Mouse (Mus musculus) neutrophil, adult 65 days (primary cell): ENCODE data around the gene Prickle4. TPM values are rescaled to one million over a fixed set of nuclear protein-coding genes. Genes with fewer than 3 reads are reported as not detected.

Experiments
- total RNA-seq: library from RNA; stranded (reverse); gene quantifications from 2 replicates; pipeline ENCODE4 v1.2.4, GENCODE M21; 2023

Prickle4 gene
- not detected in 2 replicates for total RNA-seq

GRCm38 (mm10) chr17:47694503-47695336, at the start of gene Prickle4:
TSS of gene Prickle4 (minus strand) at chr17:47694736.

GRCm38 (mm10) chr17:47736856-47737255, 42.3 kb upstream of the Prickle4 start, which contains the start of gene Tfeb:
TSS of gene Tfeb (plus strand) at chr17:47737030.

DNA sequence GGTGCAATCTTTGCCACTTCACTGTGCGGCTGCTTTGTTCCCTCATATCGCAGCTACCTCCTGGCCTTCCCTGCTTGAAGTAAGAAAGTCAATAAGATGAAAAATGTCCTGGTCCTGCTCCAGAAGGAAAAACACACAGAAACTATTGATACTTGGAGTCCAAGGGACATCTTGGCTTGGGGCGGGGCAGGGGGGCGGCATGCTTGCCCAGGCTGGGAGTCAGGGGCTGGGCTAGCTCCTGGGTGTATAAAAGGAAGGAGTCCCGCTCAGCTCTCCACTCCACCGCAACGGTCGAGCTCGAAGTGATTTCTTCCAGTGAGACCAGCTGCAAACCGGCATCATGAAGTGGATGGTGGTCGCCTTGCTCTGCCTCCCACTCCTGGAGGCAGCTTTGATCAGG, 32.0 kb upstream of the Prickle4 start, which contains the start of gene Pgc:
Gene Pgc, plus strand, starts transcription at position 277 of the 400 bp plus-strand sequence.

DNA sequence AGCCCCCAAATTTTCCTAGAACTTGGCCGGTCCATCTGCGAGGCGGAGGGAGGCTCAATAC, 264 bp downstream of the Prickle4 start, which contains the start of gene Gm21981:
Gene Gm21981, minus strand, starts transcription at position 14 of the 61 bp plus-strand sequence.

DNA sequence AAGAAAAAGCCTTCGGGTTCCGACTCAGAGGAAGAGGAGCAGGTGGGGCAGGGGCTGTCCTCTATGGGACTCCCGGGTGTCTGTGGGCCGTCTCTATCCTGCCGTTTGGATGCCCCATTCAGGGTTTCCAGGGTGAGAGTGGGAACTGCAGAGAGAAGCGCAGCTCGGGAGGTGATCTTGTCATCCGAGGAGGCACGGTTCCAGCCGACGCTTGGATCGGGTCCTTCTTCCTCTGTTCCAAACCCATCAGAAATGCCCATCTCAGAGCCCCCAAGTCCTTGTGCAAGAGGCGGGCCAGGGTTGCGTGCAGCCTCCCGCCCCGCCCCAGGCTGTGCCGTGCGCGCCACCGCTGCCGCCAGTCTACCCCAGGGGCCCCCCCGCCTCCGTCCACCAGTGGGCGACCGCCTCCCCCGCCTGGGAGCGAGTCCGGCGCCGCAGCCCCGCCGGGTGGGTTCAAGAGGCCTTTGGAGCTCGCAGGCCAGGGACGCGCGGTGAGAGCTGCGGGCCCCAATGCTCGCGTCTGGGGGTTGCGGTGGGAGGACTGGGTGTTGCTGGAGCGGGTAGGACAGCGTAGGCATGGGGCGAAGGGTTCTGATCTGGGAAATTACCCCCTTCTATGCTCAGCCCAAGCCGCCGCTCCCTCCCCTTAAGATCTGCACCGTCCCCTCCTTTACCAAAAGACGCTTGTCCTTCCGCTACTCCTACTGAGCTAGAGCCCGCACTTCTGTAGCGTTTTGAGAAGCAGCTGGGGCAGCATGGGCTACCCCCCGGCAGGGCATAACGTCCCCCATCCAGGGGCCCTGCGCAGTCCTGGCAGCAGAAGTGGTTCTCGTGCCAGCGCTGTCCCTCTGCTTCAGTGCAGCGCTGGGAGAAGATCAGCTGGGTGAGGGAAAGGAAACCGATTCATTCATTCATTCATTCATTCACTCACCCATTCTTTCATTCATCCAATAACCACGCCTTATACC, 5.6 kb downstream of the Prickle4 start, which contains the start of gene Frs3:
Gene Frs3, plus strand, starts transcription at position 423 of the 968 bp plus-strand sequence.

DNA sequence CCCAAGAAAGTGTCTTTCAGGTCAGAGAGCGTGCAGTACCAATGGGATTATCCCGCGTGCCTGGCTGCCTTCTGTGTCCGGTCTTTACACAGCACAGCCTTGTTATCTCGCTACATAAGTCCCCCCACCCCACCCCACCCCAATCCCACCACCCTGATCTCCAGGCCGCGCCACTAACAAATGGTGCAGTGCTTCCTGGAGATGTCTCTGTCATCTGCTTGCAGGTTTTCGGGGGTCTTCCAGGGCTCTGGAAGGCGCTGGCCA, 6.3 kb downstream of the Prickle4 start, which contains the start of gene Tomm6:
Gene Tomm6, minus strand, starts transcription at position 43 of the 264 bp plus-strand sequence.

Other genes starting within 250 kb of the Prickle4 start
- gene Taf8, start 192.4 kb downstream of the Prickle4 start, total RNA-seq, result 38.8 and 61.1 TPM in 2 replicates
- 431 and 513 TPM in 2 replicates for gene Ccnd3, start 189.7 kb downstream of the Prickle4 start, total RNA-seq
- gene Bysl, start 83.2 kb downstream of the Prickle4 start, total RNA-seq, result 7.3 and 8.3 TPM in 2 replicates
- gene Med20, start 83.2 kb downstream of the Prickle4 start, total RNA-seq, result 70.7 and 108 TPM in 2 replicates
- gene Gm20517, start 83.1 kb downstream of the Prickle4 start, total RNA-seq, result 13.1 and 28.9 TPM in 2 replicates
- 8.6 and 19.5 TPM in 2 replicates for gene Usp49, start 64.0 kb downstream of the Prickle4 start, total RNA-seq
- gene Tomm6, start 6.3 kb downstream of the Prickle4 start, total RNA-seq, result 136 and 149 TPM in 2 replicates
- gene Frs3, start 5.7 kb downstream of the Prickle4 start, total RNA-seq, result 0.79 TPM in 1 of 2 replicates, not detected in the other
- 0.41 TPM in 1 of 2 replicates, not detected in the other for gene Gm21981, start 281 bp downstream of the Prickle4 start, total RNA-seq
- not detected in 2 replicates for gene Pgc, start 32.1 kb upstream of the Prickle4 start, total RNA-seq
- 87.1 and 123 TPM in 2 replicates for gene Tfeb, start 42.3 kb upstream of the Prickle4 start, total RNA-seq
- gene Mdfi, start 140.0 kb upstream of the Prickle4 start, total RNA-seq, result not detected in 2 replicates
- gene Foxp4, start 229.9 kb upstream of the Prickle4 start, total RNA-seq, result 7.4 and 11.3 TPM in 2 replicates